Mouse (Mus musculus) embryonic facial prominence, embryonic 14.5 days (tissue): ENCODE data around the gene Atp6v1c2. TPM values are rescaled to one million over a fixed set of nuclear protein-coding genes. Genes with fewer than 3 reads are reported as not detected.

Experiments
- ATAC-seq: fragments of 200-750 bp; cut with Nextera tagmentation; 2 replicates; pipeline ENCODE4 v1.8.0; 2017; ENCODE audit warnings: low read depth, moderate number of reproducible peaks, moderate TSS enrichment
- DNase-seq: peaks from one replicate; pipeline ENCODE4 v3.0.0-alpha.2; 2015; ENCODE audit warnings: low spot score
- H3K27ac ChIP-seq: fragments of 300-500 bp; sonication (generic); replicated peaks from 2 replicates; pipeline ENCODE4 v1.5.1; 2014; ENCODE audit warnings: low read depth, mild to moderate bottlenecking, low read length, moderate library complexity
- H3K27me3 ChIP-seq: fragments of 300-500 bp; sonication (generic); replicated peaks from 2 replicates; pipeline ENCODE4 v1.6.1; 2014; ENCODE audit warnings: low read length; ENCODE audit not compliant: control insufficient read depth, insufficient read depth
- H3K36me3 ChIP-seq: fragments of 300-500 bp; sonication (generic); 2 replicates; pipeline ENCODE4 v1.6.1; 2014; ENCODE audit warnings: low read length, mixed read lengths; ENCODE audit not compliant: control insufficient read depth, insufficient read depth
- H3K4me1 ChIP-seq: fragments of 300-500 bp; sonication (generic); 2 replicates; pipeline ENCODE4 v1.6.1; 2014; ENCODE audit warnings: antibody characterized with exemption, low read length; ENCODE audit not compliant: control insufficient read depth, insufficient read depth
- H3K4me2 ChIP-seq: fragments of 300-500 bp; sonication (generic); 2 replicates; pipeline ENCODE4 v1.6.1; 2014; ENCODE audit warnings: low read depth, mild to moderate bottlenecking, low read length, moderate library complexity, mixed read lengths
- H3K4me3 ChIP-seq: fragments of 300-500 bp; sonication (generic); 2 replicates; pipeline ENCODE4 v1.5.1; 2014; ENCODE audit warnings: low read depth, mild to moderate bottlenecking, low read length
- H3K9ac ChIP-seq: fragments of 300-500 bp; sonication (generic); 2 replicates; pipeline ENCODE4 v1.6.1; 2014; ENCODE audit warnings: low read depth, mild to moderate bottlenecking, low read length, moderate library complexity, mixed read lengths
- H3K9me3 ChIP-seq: fragments of 300-500 bp; sonication (generic); 2 replicates; pipeline ENCODE4 v1.6.1; 2016; ENCODE audit warnings: low read length; ENCODE audit not compliant: control insufficient read depth
- WGBS: fragments of 180-500 bp; shearing (Covaris S2); extraction: QIAGEN DNeasy Blood & Tissue Kit; methylation state at CpG from one replicate; pipeline ENCODE4 v1.1.7; 2014; 5-methylcytosine and 5-hydroxymethylcytosine counted together
- microRNA-seq: library from miRNA; unstranded; fragments of <30 nt; microRNA quantifications from one replicate; pipeline ENCODE4, GENCODE M21; 2016; ENCODE audit warnings: borderline number of aligned reads
- polyA plus RNA-seq: library from polyadenylated mRNA; unstranded; fragments of >200 nt; fragmentation: Nextera tagmentation; extraction: Ambion mirVana; gene quantifications from 2 replicates; pipeline ENCODE4 v1.2.1, GENCODE M21; 2014

The Atp6v1c2 gene
- polyA plus RNA-seq, 1 experiment from 2014 or later = 3.9 TPM

- DNase-seq (peak; percentile 43), ATAC-seq (no peak)
- Histone ChIP-seq H3K4me1 (0 out of 2 replicates have a peak, but pooled peaks cover 4% of the 10 kb centered on the region), H3K4me3 (no peak overlapping the region), H3K9ac (no peak overlapping the region), H3K4me2 (no peak overlapping the region), H3K9me3 (no peaks in the 10 kb centered on the region), H3K27me3 (no peaks in the 10 kb centered on the region), H3K36me3 (no peaks in the 10 kb centered on the region), H3K27ac (no peak overlapping the region)
- 70% methylated on average over 2 of the region's 2 CpGs for WGBS
Measured at GRCm38 (mm10) chr12:17241016-17241415, 88.1 kb downstream of the Atp6v1c2 start.

- no peak overlapping the region for H3K4me2 ChIP-seq
- H3K9ac ChIP-seq = no peak overlapping the region
- 0 out of 2 replicates have a peak overlapping the region, but pooled peaks have one; percentile 22 for H3K27ac ChIP-seq
- ATAC-seq (no peak), DNase-seq (no peak)
- 0 out of 2 replicates have a peak, but pooled peaks cover 4% of the 10 kb centered on the region for H3K4me1 ChIP-seq
- no peaks in the 10 kb centered on the region for H3K36me3 ChIP-seq
- H3K27me3 ChIP-seq = no peaks in the 10 kb centered on the region
- H3K9me3 ChIP-seq = no peaks in the 10 kb centered on the region
- H3K4me3 ChIP-seq = no peak overlapping the region
Measured at GRCm38 (mm10) chr12:17239428-17239688, 89.8 kb downstream of the Atp6v1c2 start.

GRCm38 (mm10) chr12:17238588-17239427 is 90.4 kb downstream of the Atp6v1c2 start:
- no peaks in the 10 kb centered on the region for H3K36me3 ChIP-seq
- 23% methylated on average over 12 of the region's 12 CpGs for WGBS
- 0 out of 2 replicates have a peak overlapping the region, but pooled peaks have one; percentile 22 for H3K27ac ChIP-seq
- no peak overlapping the region for H3K4me2 ChIP-seq
- H3K4me1 ChIP-seq = 0 out of 2 replicates have a peak, but pooled peaks cover 4% of the 10 kb centered on the region
- DNase-seq (peak; percentile 67), ATAC-seq (peak; percentile 78)
- H3K4me3 ChIP-seq = no peak overlapping the region
- no peaks in the 10 kb centered on the region for H3K27me3 ChIP-seq
- no peak overlapping the region for H3K9ac ChIP-seq
- H3K9me3 ChIP-seq = no peaks in the 10 kb centered on the region

- WGBS = 36% methylated on average over 11 of the region's 11 CpGs
Measured at GRCm38 (mm10) chr12:17235535-17236313, 93.4 kb downstream of the Atp6v1c2 start.

More at GRCm38 (mm10) chr12:17235535-17236313, 93.4 kb downstream of the Atp6v1c2 start:
- Histone ChIP-seq H3K27ac (no peak overlapping the region), H3K36me3 (no peaks in the 10 kb centered on the region), H3K9ac (no peak overlapping the region), H3K4me3 (no peak overlapping the region), H3K27me3 (no peaks in the 10 kb centered on the region), H3K9me3 (no peaks in the 10 kb centered on the region), H3K4me1 (0 out of 2 replicates have a peak, but pooled peaks cover 4% of the 10 kb centered on the region), H3K4me2 (no peak overlapping the region)
- DNase-seq (no peak), ATAC-seq (no peak)

Small RNA genes within 50 kb of the gene (microRNA-seq; reads per million reads assigned to microRNA genes)
- gene Mir3066 = 6.5 reads per million, percentile 24 among the genes with 10 or more reads in this experiment

Other genes starting within 250 kb of the Atp6v1c2 start
- gene Kcnf1, start 152.5 kb downstream of the Atp6v1c2 start, polyA plus RNA-seq = 0.28 and 0.32 TPM in 2 replicates
- 594 and 607 TPM in 2 replicates for gene Pdia6, start 62.8 kb downstream of the Atp6v1c2 start, polyA plus RNA-seq
- gene Nol10, start 19.1 kb upstream of the Atp6v1c2 start, polyA plus RNA-seq = 19.3 and 23.3 TPM in 2 replicates
- gene Odc1, start 215.4 kb upstream of the Atp6v1c2 start, polyA plus RNA-seq = 180 and 213 TPM in 2 replicates